Mouse (Mus musculus) forebrain, postnatal 0 days (tissue): ENCODE data around the gene Trim67. TPM values are rescaled to one million over a fixed set of nuclear protein-coding genes. Genes with fewer than 3 reads are reported as not detected.
A peak's percentile ranks its signal among the peaks of the same experiment; 100 is the strongest.
"Not testable (repeated sequence)": the region's sequence is repeated elsewhere in the genome, so short reads cannot be mapped to it uniquely, and the experiment has no call there.

ENCODE experiments used
- ATAC-seq: fragments of 200-750 bp; cut with Nextera tagmentation; 2 replicates; pipeline ENCODE4 v1.8.0; 2017; ENCODE audit warnings: mild to moderate bottlenecking, moderate library complexity
- DNase-seq: peaks from one replicate; pipeline ENCODE4 v3.0.0-alpha.2; 2015
- H3K27ac ChIP-seq: fragments of 300-500 bp; sonication (generic); 2 replicates; pipeline ENCODE4 v1.5.1; 2014; ENCODE audit warnings: low read depth, mild to moderate bottlenecking, antibody characterized with exemption, low read length, moderate library complexity, mixed read lengths
- H3K27me3 ChIP-seq: fragments of 300-500 bp; sonication (generic); 2 replicates; pipeline ENCODE4 v1.6.1; 2014; ENCODE audit warnings: mild to moderate bottlenecking, low read length, mixed read lengths; ENCODE audit not compliant: insufficient read depth
- H3K36me3 ChIP-seq: fragments of 300-500 bp; sonication (generic); 2 replicates; pipeline ENCODE4 v1.6.1; 2014; ENCODE audit warnings: mild to moderate bottlenecking, moderate library complexity; ENCODE audit not compliant: insufficient read depth
- H3K4me1 ChIP-seq: fragments of 300-500 bp; sonication (generic); 2 replicates; pipeline ENCODE4 v1.6.1; 2014; ENCODE audit warnings: antibody characterized with exemption; ENCODE audit not compliant: insufficient read depth
- H3K4me2 ChIP-seq: fragments of 300-500 bp; sonication (generic); 2 replicates; pipeline ENCODE4 v1.6.1; 2014; ENCODE audit warnings: low read depth, mild to moderate bottlenecking, moderate library complexity
- H3K4me3 ChIP-seq: fragments of 300-500 bp; sonication (generic); 2 replicates; pipeline ENCODE4 v1.5.1; 2014; ENCODE audit warnings: low read depth, low read length, mixed read lengths
- H3K9ac ChIP-seq: fragments of 300-500 bp; sonication (generic); 2 replicates; pipeline ENCODE4 v1.6.1; 2014; ENCODE audit warnings: mild to moderate bottlenecking
- H3K9me3 ChIP-seq: fragments of 300-500 bp; sonication (generic); 2 replicates; pipeline ENCODE4 v1.6.1; 2016; ENCODE audit warnings: low read length
- CTCF ChIP-seq: sonication (generic); IDR thresholded peaks from 2 replicates; pipeline ENCODE4 v1.5.1; 2016; ENCODE audit warnings: antibody characterized with exemption, control low read depth, low read depth
- WGBS: fragments of 180-500 bp; shearing (Covaris S2); extraction: QIAGEN DNeasy Blood & Tissue Kit; methylation state at CpG from one replicate; pipeline ENCODE4 v1.1.7; 2014; 5-methylcytosine and 5-hydroxymethylcytosine counted together
- polyA plus RNA-seq: library from polyadenylated mRNA; unstranded; fragments of >200 nt; fragmentation: Nextera tagmentation; extraction: Ambion mirVana; gene quantifications from 2 replicates; pipeline ENCODE4 v1.2.1, GENCODE M21; 2015
- total RNA-seq: library from RNA; depleted of rRNA; stranded (reverse); fragments of >200 nt; gene quantifications from 2 replicates; pipeline ENCODE4 v1.2.3, GENCODE M21; 2014

The Trim67 gene
- total and polyA plus RNA-seq, 2 experiments from 2014 or later, result 25.7 to 68.3 TPM

GRCm38 (mm10) chr8:124839371-124839770 lies 46.5 kb downstream of the Trim67 start:
- Histone ChIP-seq H3K27me3 (no peaks in the 10 kb centered on the region), H3K4me1 (no peaks in the 10 kb centered on the region), H3K27ac (no peak overlapping the region), H3K9ac (no peak overlapping the region), H3K36me3 (peaks cover 34% of the 10 kb centered on the region), H3K9me3 (no peaks in the 10 kb centered on the region), H3K4me2 (no peak overlapping the region), H3K4me3 (no peak overlapping the region)
- ATAC-seq (no peak), DNase-seq (no peak)
- no peak for TF ChIP-seq CTCF
- WGBS, result 92% methylated on average over 10 of the region's 10 CpGs

GRCm38 (mm10) chr8:124840900-124841299 lies 48.0 kb downstream of the Trim67 start:
- Histone ChIP-seq H3K4me1 (no peaks in the 10 kb centered on the region), H3K9me3 (no peaks in the 10 kb centered on the region), H3K4me3 (no peak overlapping the region), H3K36me3 (peaks cover 34% of the 10 kb centered on the region), H3K27me3 (no peaks in the 10 kb centered on the region), H3K4me2 (no peak overlapping the region), H3K27ac (no peak overlapping the region), H3K9ac (no peak overlapping the region)
- ATAC-seq (no peak), DNase-seq (no peak)
- WGBS, result 94% methylated on average over 7 of the region's 7 CpGs
- TF ChIP-seq CTCF, result no peak

GRCm38 (mm10) chr8:124841775-124842174 lies 48.9 kb downstream of the Trim67 start:
- DNase-seq, result no peak
- no peak overlapping the region for H3K4me3 ChIP-seq
- H3K4me1 ChIP-seq, result no peaks in the 10 kb centered on the region
- H3K27ac ChIP-seq, result no peak overlapping the region
- no peak for TF ChIP-seq CTCF
- no peaks in the 10 kb centered on the region for H3K27me3 ChIP-seq
- no peaks in the 10 kb centered on the region for H3K9me3 ChIP-seq
- ATAC-seq, result no peak
- peaks cover 34% of the 10 kb centered on the region for H3K36me3 ChIP-seq
- H3K9ac ChIP-seq, result no peak overlapping the region
- 89% methylated on average over 10 of the region's 10 CpGs for WGBS
- no peak overlapping the region for H3K4me2 ChIP-seq

- not testable (repeated sequence) for H3K9ac ChIP-seq, ATAC-seq, H3K4me1 ChIP-seq, H3K27ac ChIP-seq, H3K4me3 ChIP-seq, H3K4me2 ChIP-seq, DNase-seq, H3K27me3 ChIP-seq, H3K9me3 ChIP-seq
- 97% methylated on average over 1 of the region's 1 CpGs for WGBS
- H3K36me3 ChIP-seq, result peaks cover 34% of the 10 kb centered on the region
These were observed 50.0 kb downstream of the Trim67 start for GRCm38 (mm10) chr8:124842929-124843328.

GRCm38 (mm10) chr8:124845131-124845530 lies 52.2 kb downstream of the Trim67 start:
- H3K4me2 ChIP-seq, result no peak overlapping the region
- DNase-seq (no peak), ATAC-seq (no peak)
- H3K36me3 ChIP-seq, result peaks cover 17% of the 10 kb centered on the region
- no peak overlapping the region for H3K9ac ChIP-seq
- WGBS, result 68% methylated on average over 3 of the region's 3 CpGs
- H3K4me3 ChIP-seq, result no peak overlapping the region
- no peaks in the 10 kb centered on the region for H3K9me3 ChIP-seq
- no peak for TF ChIP-seq CTCF
- H3K4me1 ChIP-seq, result no peaks in the 10 kb centered on the region
- no peaks in the 10 kb centered on the region for H3K27me3 ChIP-seq
- H3K27ac ChIP-seq, result no peak overlapping the region

GRCm38 (mm10) chr8:124845573-124845972 lies 52.7 kb downstream of the Trim67 start:
- no peak for TF ChIP-seq CTCF
- ATAC-seq, result no peak

GRCm38 (mm10) chr8:124853511-124853910 lies 60.6 kb downstream of the Trim67 start:
- WGBS, result 100% methylated on average over 1 of the region's 1 CpGs
- no peaks in the 10 kb centered on the region for H3K27me3 ChIP-seq
- no peak overlapping the region for H3K9ac ChIP-seq
- no peak for DNase-seq
- H3K4me3 ChIP-seq, result no peak overlapping the region
- H3K27ac ChIP-seq, result no peak overlapping the region
- H3K36me3 ChIP-seq, result peaks cover 40% of the 10 kb centered on the region
- H3K4me1 ChIP-seq, result no peaks in the 10 kb centered on the region
- no peak overlapping the region for H3K4me2 ChIP-seq
- ATAC-seq, result no peak
- no peak for TF ChIP-seq CTCF
- H3K9me3 ChIP-seq, result peaks cover 15% of the 10 kb centered on the region; the same call in 1 of the 2 replicates

More at GRCm38 (mm10) chr8:124845573-124845972, 52.7 kb downstream of the Trim67 start:
- no peak overlapping the region for H3K27ac ChIP-seq
- 92% methylated on average over 5 of the region's 5 CpGs for WGBS
- no peak overlapping the region for H3K4me2 ChIP-seq
- no peaks in the 10 kb centered on the region for H3K27me3 ChIP-seq
- no peak overlapping the region for H3K4me3 ChIP-seq
- DNase-seq, result no peak
- no peaks in the 10 kb centered on the region for H3K9me3 ChIP-seq
- no peaks in the 10 kb centered on the region for H3K4me1 ChIP-seq
- no peak overlapping the region for H3K9ac ChIP-seq
- H3K36me3 ChIP-seq, result peaks cover 14% of the 10 kb centered on the region

- Histone ChIP-seq H3K36me3 (peaks cover 44% of the 10 kb centered on the region), H3K27me3 (no peaks in the 10 kb centered on the region), H3K27ac (no peak overlapping the region), H3K9ac (no peak overlapping the region), H3K4me3 (no peak overlapping the region), H3K4me1 (peaks cover 6% of the 10 kb centered on the region; the same call in 1 of the 2 replicates), H3K4me2 (no peak overlapping the region), H3K9me3 (no peaks in the 10 kb centered on the region)
- peak; percentile 39 for TF ChIP-seq CTCF
- no peak for ATAC-seq
- no peak for DNase-seq
These were observed 66.6 kb downstream of the Trim67 start for GRCm38 (mm10) chr8:124859466-124859865.
